Mouse (Mus musculus): Measurements from ENCODE around the gene Hsd17b3.

- TF ChIP-seq POLR2A (IDR thresholded peaks at IDR 0.05; ENCODE audit: borderline replicate concordance, extremely low read depth, insufficient read depth, insufficient read length, poor library complexity, severe bottlenecking) (no peak), CTCF (IDR thresholded peaks at IDR 0.05; ENCODE audit: borderline replicate concordance, extremely low read depth, insufficient read depth, insufficient read length) (no peak)
Measured at GRCm38 (mm10) chr13:64128858-64129615, 40.0 kb upstream of the Hsd17b3 start, which contains the start of gene Slc35d2.
